Mouse (Mus musculus) c-Kit-positive CD71-negative TER-119-negative erythroid progenitor cells, embryonic 14.5 days (primary cell): ENCODE data around the gene Tns1.

Experiments used
- DNase-seq: peaks from one replicate; pipeline ENCODE4 v3.0.0-alpha.2; 2013; ENCODE audit warnings: low read depth

The Tns1 gene

GRCm38 (mm10) chr1:73930411-73931134 lies 193.7 kb downstream of the Tns1 start:
- no peak for DNase-seq

DNA sequence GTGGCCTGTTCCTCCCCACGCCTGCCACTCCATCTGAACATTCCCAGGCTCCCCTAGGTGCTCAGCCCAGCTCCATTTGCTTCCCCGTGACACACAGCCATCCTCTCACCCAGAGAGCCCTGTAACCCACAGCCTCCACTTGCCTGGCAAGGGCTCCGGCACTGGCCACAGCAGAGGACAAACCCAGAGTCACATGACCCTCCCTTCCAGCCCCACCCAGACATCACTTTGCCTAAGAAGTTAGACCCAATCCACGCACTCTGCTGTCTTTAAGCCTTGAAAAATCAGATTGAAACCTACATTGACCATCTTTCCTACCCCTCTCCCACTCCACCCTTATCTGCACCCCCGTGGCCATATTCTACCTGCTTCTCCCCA lies 194.3 kb downstream of the Tns1 start:
- no peak for DNase-seq

GRCm38 (mm10) chr1:73929211-73929951 lies 194.9 kb downstream of the Tns1 start:
- DNase-seq = no peak

DNA sequence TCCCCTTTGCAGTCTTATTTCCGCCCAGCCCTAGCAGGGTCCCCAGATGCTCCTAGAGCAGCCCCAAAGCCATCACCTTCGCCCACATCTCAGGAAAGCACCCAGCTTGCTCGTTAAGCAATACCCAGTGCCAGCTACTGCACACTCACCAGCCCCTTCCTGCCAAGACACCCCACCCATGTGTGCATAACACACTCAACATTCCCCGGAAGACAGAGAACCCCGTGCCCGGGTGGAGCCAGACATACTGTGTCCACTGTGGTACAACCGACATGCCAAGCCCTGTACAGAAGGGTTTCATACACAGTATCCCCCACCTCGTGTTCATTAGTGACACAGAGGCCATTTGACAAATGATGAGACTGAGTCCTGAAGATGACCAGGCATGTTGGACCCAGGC lies 195.9 kb downstream of the Tns1 start:
- no peak for DNase-seq

DNA sequence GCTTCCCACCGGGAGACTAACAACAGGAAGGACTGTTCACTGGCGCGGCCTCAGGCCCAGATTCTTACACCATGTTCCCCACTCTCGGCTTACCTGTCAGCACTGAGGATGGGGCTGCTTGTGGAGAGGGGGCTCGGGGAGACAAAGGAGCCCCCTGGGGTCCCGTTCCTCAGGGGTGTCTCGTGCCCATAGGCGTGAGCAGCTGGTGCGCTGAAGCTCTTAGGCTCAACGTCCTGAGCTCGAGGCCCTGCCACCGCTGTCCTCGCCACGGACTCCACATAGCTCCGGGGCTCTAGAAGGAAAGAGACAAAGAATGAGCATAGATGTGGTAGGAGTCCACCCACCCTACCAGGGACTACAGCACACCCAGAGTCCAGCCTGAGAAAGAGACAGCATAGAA lies 196.4 kb downstream of the Tns1 start:
- DNase-seq = no peak

GRCm38 (mm10) chr1:73926279-73926678 lies 198.0 kb downstream of the Tns1 start:
- no peak for DNase-seq

- no peak for DNase-seq
Observed at GRCm38 (mm10) chr1:73924871-73925610, 199.2 kb downstream of the Tns1 start.

- no peak for DNase-seq
Observed at GRCm38 (mm10) chr1:73924210-73924609, 200.0 kb downstream of the Tns1 start.

DNA sequence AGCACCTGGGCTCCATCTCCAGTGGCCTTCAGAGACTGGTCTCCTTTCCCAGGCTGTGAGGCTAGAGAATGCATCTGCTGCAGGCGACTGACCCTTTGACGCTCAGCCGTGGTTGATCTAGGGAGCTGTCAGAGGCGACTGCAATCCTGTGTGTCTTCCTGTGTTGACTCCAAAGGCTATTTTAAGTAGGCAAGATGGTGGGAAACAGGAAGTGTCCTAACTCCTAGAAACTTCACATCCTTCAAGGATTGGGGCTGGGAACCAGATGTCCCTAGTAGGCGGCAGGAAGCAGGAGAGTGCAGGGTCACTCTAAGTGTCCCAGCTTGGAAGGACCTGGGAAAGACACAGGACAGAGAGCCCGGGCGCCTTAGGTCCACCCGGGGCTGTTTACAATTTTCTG lies 201.1 kb downstream of the Tns1 start:
- DNase-seq = no peak

- no peak for DNase-seq
Observed at GRCm38 (mm10) chr1:73920701-73921100, 203.5 kb downstream of the Tns1 start.

DNA sequence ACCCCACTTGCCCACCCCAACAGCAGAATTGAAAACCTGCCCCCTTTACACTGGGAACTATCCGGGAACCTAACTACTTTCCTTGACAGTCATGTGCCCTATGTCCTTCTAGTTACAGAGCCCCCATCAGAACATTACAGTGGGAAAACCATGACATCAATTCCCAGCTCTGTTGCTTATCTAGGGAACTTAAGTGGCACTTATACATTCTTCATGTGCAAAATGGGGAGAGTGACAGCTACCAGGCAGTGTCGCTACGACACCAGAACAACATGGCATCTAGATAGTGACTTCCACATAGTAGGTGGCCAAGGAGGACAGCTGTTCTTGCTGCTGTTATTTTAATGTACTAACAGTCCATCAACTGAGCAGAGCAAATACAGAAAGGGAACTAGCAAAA lies 204.3 kb downstream of the Tns1 start:
- DNase-seq = no peak

GRCm38 (mm10) chr1:73918001-73918400 lies 206.2 kb downstream of the Tns1 start:
- no peak for DNase-seq

- no peak for DNase-seq
Observed at GRCm38 (mm10) chr1:73916298-73916697, 208.0 kb downstream of the Tns1 start.

DNA sequence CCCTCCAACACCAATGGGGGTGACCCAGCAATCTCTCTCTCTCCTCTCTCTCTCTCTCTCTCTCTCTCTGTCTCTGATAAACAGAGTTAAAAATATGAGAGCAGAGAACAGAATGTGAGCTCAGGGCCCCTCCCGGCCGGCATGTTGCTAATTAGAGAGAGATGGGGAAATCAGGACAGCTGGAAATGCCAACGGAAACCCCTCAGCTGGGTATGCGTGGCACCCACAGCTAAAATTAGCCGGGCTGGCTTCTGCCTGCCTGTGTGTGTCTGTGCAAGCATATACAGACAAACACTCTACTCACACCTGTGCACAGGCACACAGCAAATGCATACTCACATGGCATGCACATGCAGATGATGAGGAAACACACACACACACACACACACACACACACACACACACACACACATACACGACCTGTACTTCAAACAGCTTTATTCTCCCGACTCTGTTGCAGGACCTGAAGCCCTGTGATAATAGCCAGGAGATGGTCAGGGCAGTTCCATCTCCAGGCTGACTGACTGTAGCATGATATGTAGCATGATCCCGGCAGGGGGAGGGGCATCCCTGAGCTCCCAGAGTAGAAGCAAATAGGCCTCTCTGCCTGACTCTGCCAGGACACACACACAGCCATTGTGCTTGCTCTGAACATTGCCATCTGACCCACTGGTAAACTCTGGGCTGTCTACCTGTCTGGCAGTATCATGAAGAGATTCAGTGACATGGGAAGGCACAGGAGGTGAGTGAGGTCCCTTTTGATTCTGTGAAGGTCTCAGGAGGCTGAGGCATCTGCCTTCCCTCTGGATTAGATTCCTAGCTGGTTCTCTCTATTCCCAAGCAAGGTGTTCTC lies 208.8 kb downstream of the Tns1 start:
- DNase-seq = no peak

GRCm38 (mm10) chr1:73914076-73914475 lies 210.2 kb downstream of the Tns1 start:
- no peak for DNase-seq

DNA sequence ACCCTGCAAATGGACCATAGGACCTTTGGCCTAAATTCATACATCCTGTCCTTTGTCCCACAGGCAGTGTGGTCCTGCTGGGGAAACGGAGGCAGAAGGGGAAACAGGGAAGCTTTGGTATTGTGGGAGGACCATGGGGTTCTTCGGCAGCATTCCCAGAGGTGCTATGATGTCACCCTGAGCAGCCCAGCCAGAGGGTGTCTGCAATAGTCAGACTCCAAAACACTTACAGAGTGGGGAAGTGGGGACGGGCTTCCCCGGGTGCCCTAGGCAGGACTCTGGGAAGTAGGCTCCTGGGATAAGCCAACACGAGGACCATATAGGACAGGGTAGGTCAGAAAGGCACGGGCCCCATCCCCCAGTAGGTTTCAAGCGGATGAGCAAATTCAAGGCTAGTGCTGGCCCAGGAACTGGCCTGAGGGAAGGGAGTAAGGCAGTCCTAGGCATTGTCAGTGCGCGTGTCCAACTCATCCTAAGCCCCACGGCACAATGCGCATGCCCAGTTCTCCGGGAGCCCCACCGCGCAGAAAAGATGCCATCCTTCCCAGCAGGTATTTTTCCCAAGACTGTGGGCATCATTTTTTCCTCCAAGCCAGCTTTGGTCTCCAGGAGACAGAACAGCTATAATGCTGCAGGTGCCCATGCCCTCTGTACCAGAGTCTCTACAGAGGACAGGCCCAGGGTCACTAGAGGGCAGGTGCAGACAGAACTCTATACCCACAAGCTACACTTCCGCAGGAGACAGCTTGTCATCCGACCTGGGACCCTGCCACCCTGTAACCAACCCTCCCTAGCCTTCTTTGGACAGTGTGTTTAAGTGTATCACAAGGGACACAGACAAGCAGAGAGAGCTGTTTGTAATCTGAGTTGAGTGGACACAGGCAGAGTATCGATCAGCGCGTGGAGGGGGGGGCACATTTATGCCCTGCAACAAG lies 210.9 kb downstream of the Tns1 start:
- DNase-seq = no peak

DNA sequence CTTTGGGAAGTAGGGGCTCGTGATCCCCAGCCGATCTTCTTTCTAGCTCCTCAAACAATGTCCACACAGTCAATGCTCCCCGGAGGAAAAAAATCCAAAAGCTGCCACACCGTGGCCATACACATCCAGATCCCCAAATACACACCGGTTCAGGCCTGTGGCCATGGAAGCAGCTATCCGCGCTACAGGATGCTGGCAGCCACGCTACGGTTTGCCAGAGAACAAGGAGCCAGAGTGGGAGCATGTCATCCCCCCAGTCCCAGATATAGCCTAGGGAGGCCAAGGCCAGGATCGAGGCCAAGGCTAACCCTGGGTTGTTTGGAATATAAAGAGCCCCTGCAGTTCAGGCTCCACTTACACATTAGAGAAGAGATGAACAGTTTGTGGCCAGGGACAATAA lies 211.8 kb downstream of the Tns1 start:
- DNase-seq = no peak

- no peak for DNase-seq
Observed at GRCm38 (mm10) chr1:73911981-73912380, 212.3 kb downstream of the Tns1 start.

DNA sequence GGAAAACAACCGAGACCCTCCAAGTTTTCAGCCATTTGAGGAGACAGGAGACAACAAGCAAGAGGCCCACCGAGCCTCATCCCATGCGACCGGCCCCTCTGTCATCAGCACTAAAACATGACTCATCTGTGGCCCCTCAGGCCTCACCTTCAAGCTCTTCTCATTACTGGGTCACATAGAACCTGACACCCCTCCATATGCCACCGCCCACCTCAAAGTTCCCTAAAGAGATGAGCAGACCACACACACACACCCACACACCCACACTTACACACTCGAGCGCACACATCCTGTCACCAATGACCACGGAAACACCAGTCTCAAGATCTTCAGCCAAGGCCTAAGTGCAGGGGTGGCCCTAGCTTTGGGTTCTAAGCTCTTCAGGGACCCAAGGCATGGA lies 213.5 kb downstream of the Tns1 start:
- no peak for DNase-seq

DNA sequence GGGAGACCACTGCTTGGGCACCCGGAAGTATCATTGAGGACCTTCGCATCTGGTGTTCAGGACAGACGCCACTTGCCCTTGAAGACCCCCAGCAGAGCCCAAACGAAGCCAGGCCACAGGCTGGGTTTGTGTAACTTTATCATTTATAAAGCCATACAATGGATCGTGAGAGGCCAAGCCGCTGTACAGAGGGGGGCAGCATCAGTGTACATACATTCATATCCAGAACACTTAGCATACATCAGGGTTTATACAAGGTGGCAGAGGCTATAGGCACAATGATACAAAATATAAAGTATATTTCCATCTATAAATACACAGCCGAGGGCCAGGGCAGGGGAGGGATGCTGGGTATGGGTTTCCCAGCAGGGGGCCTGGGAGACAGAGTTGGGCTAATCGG lies 214.1 kb downstream of the Tns1 start:
- no peak for DNase-seq
